Mouse (Mus musculus) lung, postnatal 0 days (tissue): ENCODE measurements at regions not wholly inside any gene's neighbourhood (a gene's known extent, or its start where the extent isn't known, plus 50 kb on each side); places are given as distances from the start of the nearest gene placed in this dataset.
"Not testable (repeated sequence)": the region's sequence is repeated elsewhere in the genome, so short reads cannot be mapped to it uniquely, and the experiment has no call there.

Experiments
- ATAC-seq: fragments of 200-750 bp; cut with Nextera tagmentation; 2 replicates; pipeline ENCODE4 v1.8.0; 2017; ENCODE audit warnings: moderate library complexity
- DNase-seq: peaks from one replicate; pipeline ENCODE4 v3.0.0-alpha.2; 2016; ENCODE audit warnings: low spot score
- H3K27ac ChIP-seq: fragments of 300-500 bp; sonication (generic); 2 replicates; pipeline ENCODE4 v1.5.1; 2014; ENCODE audit warnings: antibody characterized with exemption, mild to moderate bottlenecking, low read length, mixed read lengths
- H3K27me3 ChIP-seq: fragments of 300-500 bp; sonication (generic); replicated peaks from 2 replicates; pipeline ENCODE4 v1.6.1; 2014; ENCODE audit warnings: low read length, mixed read lengths; ENCODE audit not compliant: insufficient read depth
- H3K36me3 ChIP-seq: fragments of 300-500 bp; sonication (generic); 2 replicates; pipeline ENCODE4 v1.6.1; 2014; ENCODE audit warnings: low read length, mixed read lengths; ENCODE audit not compliant: insufficient read depth
- H3K4me1 ChIP-seq: fragments of 300-500 bp; sonication (generic); 2 replicates; pipeline ENCODE4 v1.6.1; 2014; ENCODE audit warnings: antibody characterized with exemption, low read depth, low read length, mixed read lengths; ENCODE audit not compliant: insufficient read depth
- H3K4me2 ChIP-seq: fragments of 300-500 bp; sonication (generic); replicated peaks from 2 replicates; pipeline ENCODE4 v1.6.1; 2014; ENCODE audit warnings: low read depth, mild to moderate bottlenecking, low read length, moderate library complexity, mixed read lengths
- H3K4me3 ChIP-seq: fragments of 300-500 bp; sonication (generic); 2 replicates; pipeline ENCODE4 v1.5.1; 2014; ENCODE audit warnings: low read depth, low read length
- H3K9ac ChIP-seq: fragments of 300-500 bp; sonication (generic); replicated peaks from 2 replicates; pipeline ENCODE4 v1.6.1; 2014; ENCODE audit warnings: low read depth, mild to moderate bottlenecking
- H3K9me3 ChIP-seq: fragments of 300-500 bp; sonication (generic); 2 replicates; pipeline ENCODE4 v1.6.1; 2016; ENCODE audit warnings: low read length, mixed read lengths
- CTCF ChIP-seq: IDR thresholded peaks from 2 replicates; pipeline ENCODE4 v1.5.1; 2016; ENCODE audit warnings: antibody characterized with exemption, mild to moderate bottlenecking
- EP300 ChIP-seq: IDR thresholded peaks from 2 replicates; pipeline ENCODE4 v1.6.1; 2016; ENCODE audit warnings: antibody characterized with exemption, mild to moderate bottlenecking, control low read depth
- WGBS: fragments of 180-500 bp; shearing (Covaris S2); extraction: QIAGEN DNeasy Blood & Tissue Kit; methylation state at CpG from one replicate; pipeline ENCODE4 v1.1.7; 2014; 5-methylcytosine and 5-hydroxymethylcytosine counted together

DNA sequence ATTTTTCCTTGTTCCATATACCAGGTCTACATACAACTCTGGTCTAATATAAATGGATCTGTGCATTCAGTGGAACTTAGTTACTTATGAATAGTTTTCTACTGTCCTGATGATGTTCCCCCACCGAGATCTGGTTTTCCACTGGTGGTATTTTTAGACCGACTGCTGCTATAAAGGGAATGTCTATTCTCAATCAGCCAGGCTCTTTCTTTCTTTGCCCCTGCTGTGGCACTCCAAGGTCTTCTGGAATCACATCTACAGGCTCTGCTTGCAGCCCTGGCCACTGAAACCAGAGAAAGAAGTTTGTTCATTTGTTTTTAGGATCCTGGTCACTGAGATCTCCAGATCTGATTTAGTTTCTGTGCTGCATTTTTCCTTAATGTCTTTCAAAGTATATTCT is 810.4 kb downstream of the Abca13 start:
- ATAC-seq (no peak), DNase-seq (no peak)
- Histone ChIP-seq H3K27ac (no peak overlapping the region), H3K4me2 (no peak overlapping the region), H3K9ac (no peak overlapping the region), H3K9me3 (no peaks in the 10 kb centered on the region), H3K4me3 (no peak overlapping the region), H3K27me3 (no peaks in the 10 kb centered on the region), H3K4me1 (no peaks in the 10 kb centered on the region), H3K36me3 (no peaks in the 10 kb centered on the region)
- TF ChIP-seq CTCF (no peak), EP300 (no peak)
- WGBS, result 70% methylated on average over 2 of the region's 2 CpGs

- no peaks in the 10 kb centered on the region for H3K4me1 ChIP-seq
- WGBS, result 55% methylated on average over 3 of the region's 3 CpGs
- TF ChIP-seq CTCF (no peak), EP300 (no peak)
- H3K9me3 ChIP-seq, result no peaks in the 10 kb centered on the region
- no peak overlapping the region for H3K4me2 ChIP-seq
- no peaks in the 10 kb centered on the region for H3K27me3 ChIP-seq
- no peak overlapping the region for H3K9ac ChIP-seq
- DNase-seq (no peak), ATAC-seq (no peak)
- H3K36me3 ChIP-seq, result no peaks in the 10 kb centered on the region
- H3K4me3 ChIP-seq, result no peak overlapping the region
- H3K27ac ChIP-seq, result no peak overlapping the region
These were observed 815.1 kb downstream of the Abca13 start for GRCm38 (mm10) chr11:10006881-10007280.

- WGBS, result 54% methylated on average over 2 of the region's 2 CpGs
- Histone ChIP-seq H3K27me3 (no peaks in the 10 kb centered on the region), H3K4me2 (no peak overlapping the region), H3K4me1 (no peaks in the 10 kb centered on the region), H3K27ac (no peak overlapping the region), H3K36me3 (no peaks in the 10 kb centered on the region), H3K9me3 (no peaks in the 10 kb centered on the region), H3K4me3 (no peak overlapping the region), H3K9ac (no peak overlapping the region)
- no peak for TF ChIP-seq CTCF
- no peak for ATAC-seq
- DNase-seq, result no peak
These were observed 854.9 kb downstream of the Abca13 start for GRCm38 (mm10) chr11:10046593-10046992.

- Histone ChIP-seq H3K9me3 (no peaks in the 10 kb centered on the region), H3K36me3 (no peaks in the 10 kb centered on the region), H3K4me1 (no peaks in the 10 kb centered on the region), H3K4me3 (no peak overlapping the region), H3K27ac (no peak overlapping the region), H3K9ac (no peak overlapping the region), H3K27me3 (no peaks in the 10 kb centered on the region), H3K4me2 (no peak overlapping the region)
- no peak for TF ChIP-seq EP300
- no peak for ATAC-seq
- DNase-seq, result no peak
- WGBS, result 56% methylated on average over 2 of the region's 2 CpGs
These were observed 860.0 kb downstream of the Abca13 start for GRCm38 (mm10) chr11:10051584-10052210.

GRCm38 (mm10) chr11:10071881-10072280 is 880.1 kb downstream of the Abca13 start:
- DNase-seq, result no peak
- Histone ChIP-seq H3K36me3 (no peaks in the 10 kb centered on the region), H3K4me1 (no peaks in the 10 kb centered on the region), H3K27ac (no peak overlapping the region), H3K4me2 (no peak overlapping the region), H3K4me3 (no peak overlapping the region), H3K27me3 (no peaks in the 10 kb centered on the region), H3K9ac (no peak overlapping the region), H3K9me3 (no peaks in the 10 kb centered on the region)
- no peak for ATAC-seq
- 84% methylated on average over 2 of the region's 2 CpGs for WGBS
- TF ChIP-seq EP300 (no peak), CTCF (no peak)

DNA sequence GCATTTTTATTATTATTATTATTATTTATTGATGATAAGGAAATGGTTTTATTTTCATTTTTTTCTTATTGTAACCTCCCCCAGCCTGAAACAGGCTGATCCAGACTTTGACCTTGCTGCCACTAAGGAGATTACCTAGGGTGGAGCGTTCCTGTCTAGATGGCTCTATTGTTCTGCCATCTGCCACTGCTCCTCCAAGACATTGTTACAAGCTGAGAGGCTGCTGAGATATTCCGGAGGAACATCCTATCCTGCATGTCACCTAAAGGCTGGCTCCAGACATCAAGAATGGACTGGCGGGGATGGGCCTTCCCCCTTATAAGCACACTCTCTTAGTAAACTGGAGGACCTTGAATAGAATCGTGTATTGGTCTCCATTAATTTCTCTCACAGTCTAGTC is 896.2 kb downstream of the Abca13 start:
- no peaks in the 10 kb centered on the region for H3K9me3 ChIP-seq
- H3K4me1 ChIP-seq, result no peaks in the 10 kb centered on the region
- no peak overlapping the region for H3K9ac ChIP-seq
- no peaks in the 10 kb centered on the region for H3K36me3 ChIP-seq
- no peak overlapping the region for H3K4me2 ChIP-seq
- H3K27ac ChIP-seq, result no peak overlapping the region
- whole genome bisulfite sequencing, result 84% methylated on average over 4 of the region's 4 CpGs
- no peak for TF ChIP-seq CTCF
- TF ChIP-seq EP300, result no peak
- H3K4me3 ChIP-seq, result no peak overlapping the region
- no peaks in the 10 kb centered on the region for H3K27me3 ChIP-seq
- DNase-seq, result no peak
- no peak for ATAC-seq

GRCm38 (mm10) chr11:10102314-10102713 is 910.6 kb downstream of the Abca13 start:
- not testable (repeated sequence) for H3K9ac ChIP-seq, H3K4me1 ChIP-seq, H3K36me3 ChIP-seq, H3K27me3 ChIP-seq, ATAC-seq, H3K4me3 ChIP-seq, H3K27ac ChIP-seq, H3K9me3 ChIP-seq, DNase-seq, H3K4me2 ChIP-seq
- WGBS, result 66% methylated on average over 8 of the region's 8 CpGs
